Mouse (Mus musculus) liver, embryonic 16.5 days (tissue): ENCODE measurements around the gene Ugt1a9. TPM values are rescaled to one million over a fixed set of nuclear protein-coding genes. Genes with fewer than 3 reads are reported as not detected.
A peak's percentile ranks its signal among the peaks of the same experiment; 100 is the strongest.
"Not testable (repeated sequence)": the region's sequence is repeated elsewhere in the genome, so short reads cannot be mapped to it uniquely, and the experiment has no call there.

ENCODE experiments used
- ATAC-seq: fragments of 200-750 bp; cut with Nextera tagmentation; 2 replicates; pipeline ENCODE4 v1.8.0; 2017; ENCODE audit warnings: low read depth, mild to moderate bottlenecking, moderate number of reproducible peaks, moderate library complexity
- H3K27ac ChIP-seq: fragments of 300-500 bp; sonication (generic); 2 replicates; pipeline ENCODE4 v1.5.1; 2014; ENCODE audit warnings: mild to moderate bottlenecking, low read length
- H3K27me3 ChIP-seq: fragments of 300-500 bp; sonication (generic); 2 replicates; pipeline ENCODE4 v1.6.1; 2014; ENCODE audit warnings: low read depth, low read length, mixed read lengths; ENCODE audit not compliant: control insufficient read depth, insufficient read depth
- H3K36me3 ChIP-seq: fragments of 300-500 bp; sonication (generic); 2 replicates; pipeline ENCODE4 v1.6.1; 2014; ENCODE audit warnings: mild to moderate bottlenecking; ENCODE audit not compliant: control insufficient read depth, insufficient read depth
- H3K4me1 ChIP-seq: fragments of 300-500 bp; sonication (generic); 2 replicates; pipeline ENCODE4 v1.6.1; 2014; ENCODE audit warnings: low read depth, low read length, mixed read lengths; ENCODE audit not compliant: control insufficient read depth
- H3K4me2 ChIP-seq: fragments of 300-500 bp; sonication (generic); 2 replicates; pipeline ENCODE4 v1.6.1; 2014; ENCODE audit warnings: low read depth, low read length, mixed read lengths
- H3K4me3 ChIP-seq: fragments of 300-500 bp; sonication (generic); 2 replicates; pipeline ENCODE4 v1.5.1; 2014; ENCODE audit warnings: low read depth, mild to moderate bottlenecking, low read length
- H3K9ac ChIP-seq: fragments of 300-500 bp; sonication (generic); 2 replicates; pipeline ENCODE4 v1.6.1; 2014; ENCODE audit warnings: low read depth, low read length
- H3K9me3 ChIP-seq: fragments of 300-500 bp; sonication (generic); replicated peaks from 2 replicates; pipeline ENCODE4 v1.6.1; 2016; ENCODE audit warnings: low read length; ENCODE audit not compliant: control insufficient read depth
- WGBS: fragments of 180-500 bp; shearing (Covaris S2); extraction: QIAGEN DNeasy Blood & Tissue Kit; methylation state at CpG from one replicate; pipeline ENCODE4 v1.1.7; 2014; ENCODE audit not compliant: insufficient replicate concordance; 5-methylcytosine and 5-hydroxymethylcytosine counted together
- polyA plus RNA-seq: library from polyadenylated mRNA; unstranded; fragments of >200 nt; fragmentation: Nextera tagmentation; extraction: Ambion mirVana; gene quantifications from 2 replicates; pipeline ENCODE4 v1.2.1, GENCODE M21; 2015

Ugt1a9 gene
- polyA plus RNA-seq, 1 experiment from 2014 or later = 0.44 TPM

DNA sequence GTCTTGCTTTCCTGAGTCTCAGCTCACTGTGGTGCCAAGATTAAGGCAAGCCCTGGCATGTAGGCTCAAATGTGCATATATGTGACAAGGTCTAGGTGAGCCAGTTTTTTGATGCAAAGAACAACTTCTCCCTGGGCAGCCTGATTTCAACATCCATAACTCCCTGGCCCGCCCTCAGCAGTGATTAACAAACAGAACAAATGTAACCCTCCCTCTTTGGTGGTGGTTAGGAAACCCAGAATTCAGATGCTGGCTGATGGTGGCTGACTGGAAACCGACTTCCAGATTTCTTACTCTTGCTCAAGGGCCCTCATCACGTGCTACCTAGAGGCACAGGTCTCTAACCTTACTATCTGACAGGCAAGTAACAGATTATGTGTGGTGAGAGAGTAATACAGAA lies 32.4 kb downstream of the Ugt1a9 start, which contains the start of gene Ugt1a6b:
Gene Ugt1a6b (plus strand): TSS at position 234 of the 400 bp plus-strand sequence.
- 10% methylated on average over 3 of the region's 3 CpGs for WGBS
- H3K9me3 ChIP-seq, H3K36me3 ChIP-seq, H3K9ac ChIP-seq, H3K27me3 ChIP-seq, H3K4me1 ChIP-seq: not testable (repeated sequence)
- peak; percentile 68 for ATAC-seq
- H3K4me3 ChIP-seq = peak within 1 kb of the TSS; percentile 16; the same call in 1 of the 2 replicates
- H3K27ac ChIP-seq = peak within 1 kb of the TSS; percentile 38; the same call in 1 of the 2 replicates
- H3K4me2 ChIP-seq = peak within 1 kb of the TSS; percentile 26

DNA sequence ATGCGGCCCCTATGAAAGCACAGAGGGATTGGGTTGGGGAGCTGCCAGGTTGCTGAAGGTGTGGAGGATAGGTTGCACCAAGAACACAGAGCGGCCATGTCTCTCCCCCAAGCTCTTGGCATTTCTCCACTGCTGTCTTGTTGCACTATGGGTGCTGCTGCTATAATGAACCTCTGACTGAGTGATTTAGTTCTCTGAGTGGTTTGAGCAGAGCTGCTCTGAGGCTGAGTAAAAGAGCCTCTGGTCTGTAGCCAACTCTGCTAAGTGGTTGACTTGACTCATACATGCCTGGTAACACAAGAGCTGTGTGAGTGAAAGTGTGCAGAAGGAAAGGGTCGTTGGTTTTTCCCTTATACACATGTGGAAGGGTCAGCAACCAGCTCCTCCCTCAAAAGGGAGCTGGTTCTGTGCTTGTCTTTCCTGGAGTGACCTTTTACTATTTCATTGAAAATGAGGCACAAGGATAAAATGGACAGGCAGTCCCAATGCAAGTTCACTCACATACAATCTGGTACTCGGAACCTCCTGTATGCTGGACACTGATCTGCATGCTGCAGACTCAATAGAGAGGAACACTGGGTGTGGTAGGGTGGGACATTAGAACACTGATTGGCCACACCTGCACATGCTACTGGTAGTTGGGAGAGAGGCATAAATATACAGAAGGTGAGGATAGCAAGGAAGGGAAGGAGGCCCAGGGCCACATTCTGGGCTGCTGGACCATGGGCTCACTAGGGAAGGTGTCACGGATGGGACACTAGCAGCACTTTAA lies 33.3 kb downstream of the Ugt1a9 start:
- H3K4me2 ChIP-seq = peak overlapping the region; percentile 26
- not testable (repeated sequence) for H3K36me3 ChIP-seq, ATAC-seq, H3K9me3 ChIP-seq, H3K4me1 ChIP-seq, H3K27me3 ChIP-seq, H3K9ac ChIP-seq, H3K27ac ChIP-seq
- 50% methylated on average over 4 of the region's 5 CpGs for WGBS
- peak overlapping the region; percentile 16; the same call in 1 of the 2 replicates for H3K4me3 ChIP-seq

DNA sequence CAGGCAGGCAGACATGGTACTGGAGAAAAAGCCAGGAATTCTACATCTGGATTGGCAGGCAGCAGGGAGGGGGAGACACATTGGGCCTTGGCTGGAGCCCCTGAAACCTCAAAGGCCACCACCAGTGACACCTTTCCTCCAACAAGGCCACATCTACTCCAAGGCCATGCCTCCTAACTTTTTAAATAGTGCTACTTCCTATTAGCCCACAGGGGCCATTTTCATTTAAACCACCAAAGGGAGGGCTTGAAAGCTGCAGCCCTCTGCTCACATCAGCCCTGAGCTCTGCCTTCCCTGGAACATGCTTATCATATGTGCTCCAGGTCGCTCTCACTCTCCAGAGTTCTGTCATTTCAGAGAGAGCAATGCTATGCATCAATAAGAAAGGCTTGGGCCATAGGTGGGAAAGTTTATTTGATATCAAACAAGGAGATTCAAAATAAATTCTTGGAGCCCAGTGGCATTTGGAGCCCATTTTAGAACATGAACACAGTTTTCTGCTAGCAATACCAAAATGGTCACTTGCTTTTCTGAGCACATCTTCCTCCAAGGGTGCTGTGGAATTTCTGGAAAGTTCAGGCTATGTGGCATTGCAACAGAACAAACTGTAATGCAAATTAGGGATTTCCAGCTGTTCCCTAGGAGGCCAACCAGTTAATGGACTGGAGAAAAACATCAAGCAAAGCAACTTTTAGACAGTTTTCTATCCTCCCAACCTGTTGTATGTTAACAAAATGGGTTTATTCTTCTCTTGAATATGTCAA lies 34.2 kb downstream of the Ugt1a9 start:
- ATAC-seq = no peak
- 51% methylated on average over 1 of the region's 1 CpGs for WGBS
- Histone ChIP-seq H3K9ac (no peak overlapping the region), H3K27me3 (no peaks in the 10 kb centered on the region), H3K4me2 (peak overlapping the region; percentile 26), H3K4me1 (no peaks in the 10 kb centered on the region; the same call in 1 of the 2 replicates), H3K9me3 (no peaks in the 10 kb centered on the region), H3K4me3 (no peak overlapping the region), H3K27ac (no peak overlapping the region), H3K36me3 (no peaks in the 10 kb centered on the region)

DNA sequence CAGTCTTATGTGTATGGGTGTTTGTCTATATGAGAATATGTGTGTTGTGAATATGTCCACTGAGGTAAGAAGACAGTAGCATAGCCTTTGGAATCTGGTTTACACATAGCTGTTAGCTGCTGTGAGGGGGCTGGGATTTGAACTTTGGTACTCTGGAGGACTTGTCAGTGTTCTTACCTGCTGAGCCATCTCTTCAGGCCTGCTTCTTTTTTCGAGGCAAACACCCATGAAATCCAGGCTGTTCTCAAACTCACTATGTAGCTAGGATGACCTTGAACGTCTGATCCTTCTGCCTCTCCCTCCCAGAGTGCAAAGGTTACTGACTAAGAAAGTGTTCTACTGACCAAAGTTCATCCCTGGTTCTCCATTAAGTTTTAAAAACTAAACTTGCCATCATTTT lies 35.1 kb downstream of the Ugt1a9 start:
- no peak for ATAC-seq
- Histone ChIP-seq H3K27me3 (no peaks in the 10 kb centered on the region), H3K9ac (no peak overlapping the region), H3K4me2 (0 out of 2 replicates have a peak overlapping the region, but pooled peaks have one; percentile 18), H3K9me3 (no peaks in the 10 kb centered on the region), H3K4me3 (no peak overlapping the region), H3K36me3 (no peaks in the 10 kb centered on the region), H3K27ac (no peak overlapping the region), H3K4me1 (no peaks in the 10 kb centered on the region; the same call in 1 of the 2 replicates)
- 43% methylated on average over 2 of the region's 2 CpGs for WGBS

DNA sequence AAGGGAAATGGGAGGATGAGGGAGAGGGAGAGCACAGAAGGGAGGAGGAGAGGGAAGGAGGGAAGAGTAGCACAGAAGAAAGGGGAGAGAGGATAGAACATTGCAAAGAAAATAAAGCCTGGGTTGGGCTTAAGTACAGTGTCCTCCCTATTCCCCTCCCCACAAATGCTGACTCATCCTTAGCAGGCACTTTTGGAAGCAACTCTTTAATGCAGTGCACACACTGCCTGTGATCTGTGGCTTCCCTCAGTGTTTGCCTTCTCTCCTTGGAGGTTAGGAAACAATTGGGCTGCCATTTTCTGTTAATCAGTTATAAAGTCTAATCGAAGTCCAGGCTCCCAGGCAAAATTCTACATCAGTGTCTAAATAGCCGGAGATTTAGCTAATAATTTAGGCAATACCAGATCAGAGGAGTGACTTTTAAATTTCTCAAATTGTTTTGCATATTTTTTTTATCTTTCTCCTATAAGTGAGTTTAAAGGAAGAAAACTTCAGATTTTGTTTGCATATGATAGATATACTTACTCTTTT lies 38.5 kb downstream of the Ugt1a9 start:
- not testable (repeated sequence) for H3K4me3 ChIP-seq, H3K27ac ChIP-seq, H3K4me2 ChIP-seq, H3K36me3 ChIP-seq, H3K9me3 ChIP-seq, H3K4me1 ChIP-seq, H3K9ac ChIP-seq, H3K27me3 ChIP-seq
- WGBS = 42% methylated on average over 2 of the region's 2 CpGs
- ATAC-seq = peak; percentile 99

DNA sequence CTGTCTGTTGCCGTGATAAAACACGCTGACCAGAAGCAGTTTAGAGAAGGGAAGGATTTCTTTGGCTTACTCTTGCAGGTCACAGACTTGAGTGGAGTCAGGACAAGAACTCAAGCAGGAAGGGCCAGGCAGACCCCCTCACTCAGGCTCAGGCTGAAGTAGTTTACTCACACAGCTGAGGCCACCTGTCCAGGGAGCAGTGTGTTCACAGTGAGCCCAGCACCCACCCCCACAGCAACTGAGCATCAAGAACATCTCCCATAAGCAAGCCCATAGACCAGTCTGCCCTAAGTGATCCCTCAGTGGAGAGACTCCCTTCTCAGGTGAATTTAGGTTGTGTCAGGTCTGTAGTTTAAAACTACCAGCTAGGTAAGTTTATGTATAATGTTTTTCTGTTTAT lies 39.0 kb downstream of the Ugt1a9 start:
- H3K9ac ChIP-seq, H3K4me1 ChIP-seq, H3K27me3 ChIP-seq, H3K36me3 ChIP-seq, H3K9me3 ChIP-seq, H3K4me2 ChIP-seq, H3K4me3 ChIP-seq: not testable (repeated sequence)
- ATAC-seq = peak; percentile 52
- 35% methylated on average over 2 of the region's 2 CpGs for WGBS
- peak overlapping the region; percentile 53; the same call in 1 of the 2 replicates for H3K27ac ChIP-seq

DNA sequence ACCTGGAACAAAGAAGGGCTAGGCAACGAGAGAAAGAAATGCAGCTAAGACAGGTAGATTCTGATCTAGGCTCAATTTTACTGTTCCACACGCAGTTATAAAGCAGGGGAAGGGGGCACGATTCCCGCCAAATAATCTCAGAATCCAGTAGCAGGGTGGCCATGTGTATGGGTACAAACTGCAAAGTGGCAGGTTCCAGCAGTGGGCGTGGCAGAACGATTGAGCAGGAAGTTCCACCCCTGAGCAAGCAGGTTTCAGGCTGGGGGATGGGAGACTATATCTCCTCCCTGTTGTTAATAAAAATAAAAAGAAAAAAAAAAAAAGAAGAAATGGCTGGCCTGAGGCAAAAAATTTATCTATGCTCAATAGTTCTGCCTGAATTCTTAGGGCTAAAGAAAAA lies 42.2 kb downstream of the Ugt1a9 start:
- not testable (repeated sequence) for H3K36me3 ChIP-seq, H3K27ac ChIP-seq, H3K4me2 ChIP-seq, H3K9ac ChIP-seq, ATAC-seq, H3K27me3 ChIP-seq, H3K4me1 ChIP-seq, H3K4me3 ChIP-seq, H3K9me3 ChIP-seq
- WGBS = 69% methylated on average over 6 of the region's 6 CpGs

DNA sequence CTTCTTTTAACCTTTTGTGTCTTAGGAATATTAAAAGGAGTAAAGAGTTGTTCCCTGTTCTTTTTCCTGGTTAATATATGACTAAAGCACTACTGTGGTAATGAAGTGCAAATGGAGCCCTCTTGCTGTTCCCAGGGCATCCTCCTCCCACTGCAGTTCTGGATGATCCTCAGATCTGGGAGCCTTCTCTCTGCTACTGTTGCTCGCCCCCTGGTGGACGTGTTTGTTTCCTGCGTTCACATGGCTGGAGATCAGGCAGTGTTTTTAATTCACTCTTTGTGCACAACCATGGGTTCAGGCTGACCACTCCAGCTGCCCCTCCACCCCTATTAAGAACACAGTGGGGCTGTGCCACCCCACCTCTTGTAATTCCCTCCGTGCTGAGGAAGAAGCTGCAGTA lies 50.0 kb downstream of the Ugt1a9 start:
- H3K36me3 ChIP-seq, H3K4me1 ChIP-seq, H3K27me3 ChIP-seq, H3K9ac ChIP-seq, H3K9me3 ChIP-seq, H3K27ac ChIP-seq, H3K4me3 ChIP-seq, H3K4me2 ChIP-seq, ATAC-seq: not testable (repeated sequence)
- 10% methylated on average over 4 of the region's 4 CpGs for WGBS

DNA sequence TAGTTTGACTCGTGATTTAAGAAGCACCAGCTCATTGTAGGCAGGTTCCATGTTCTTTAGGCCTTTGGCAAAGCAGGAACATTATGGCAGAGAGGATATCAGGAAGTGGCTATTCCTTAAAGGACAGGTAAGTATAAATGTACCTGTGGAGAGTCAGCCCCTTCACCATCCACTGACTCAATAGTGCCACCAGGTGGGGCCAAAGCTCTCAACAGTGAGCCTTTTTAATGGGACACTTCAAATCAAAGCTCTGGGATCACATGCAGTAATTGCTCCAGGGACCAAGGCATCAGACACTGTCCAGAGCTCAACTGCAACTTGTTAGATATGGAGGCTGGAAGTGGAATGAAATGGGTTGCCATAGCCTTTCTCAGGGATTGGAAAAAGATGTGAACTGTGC lies 50.9 kb downstream of the Ugt1a9 start:
- not testable (repeated sequence) for H3K9me3 ChIP-seq, H3K4me2 ChIP-seq, H3K9ac ChIP-seq, H3K4me3 ChIP-seq, H3K4me1 ChIP-seq, H3K27ac ChIP-seq, H3K27me3 ChIP-seq, ATAC-seq, H3K36me3 ChIP-seq
- no CpG with 5 or more reads among the region's 1 CpGs for WGBS
